ENCODE assay signal across 11 mouse cellular contexts in genomic region chr19:43530921-43531320, GRCm38 (mm10). TPM values are rescaled to one million over a fixed set of nuclear protein-coding genes. Genes with fewer than 3 reads are reported as not detected.
DNase-seq lines count a peak whose midpoint lies in the region; ATAC-seq and TF ChIP-seq lines count a peak whose summit lies in the region.
"Had no signal": no experiment of that assay in that cellular context is flagged by ENCODE, and none has a peak within 500 bp of the region (broad histone marks: within the 10 kb centered on the region; RNA-seq: fewer than 3 reads in every experiment).

No protein-coding gene starts in this region.

- H3K27me3 ChIP-seq in hindbrain, postnatal 0 days (ENCODE audit: insufficient read depth, low read length), result no peaks in the 10 kb centered on the region
- H3K27me3 ChIP-seq in hindbrain, embryonic 12.5 days, result peaks cover 12% of the 10 kb centered on the region

- TF ChIP-seq CTCF in hindbrain, postnatal 0 days (IDR thresholded peaks at IDR 0.05; ENCODE audit: low read depth), result no peak
- TF ChIP-seq CTCF in layer of hippocampus, adult 2 months (conservative IDR thresholded peaks at IDR 0.05), result no peak

- H3K9ac ChIP-seq in hindbrain, postnatal 0 days (replicated peaks; ENCODE audit: low read length), result no peak overlapping the region
- no peak overlapping the region for H3K9ac ChIP-seq in hindbrain, embryonic 12.5 days
- H3K9ac ChIP-seq: heart, embryonic 15.5 days; liver, embryonic 14.5 days had no signal

- H3K4me3 ChIP-seq in hindbrain, postnatal 0 days (ENCODE audit: low read length), result no peak overlapping the region
- no peak overlapping the region for H3K4me3 ChIP-seq in hindbrain, embryonic 12.5 days
- H3K4me3 ChIP-seq in layer of hippocampus, adult 2 months, result no peak overlapping the region

- intact Hi-C loops in left cerebral cortex, postnatal 25 days (cut with DNase I), result loop anchor here (1.0 to 5.0 kb wide), 2 partner anchors 93 to 131 kb away; no protein-coding TSS in a partner anchor

- H3K9me3 ChIP-seq in hindbrain, postnatal 0 days (ENCODE audit: low read length), result no peaks in the 10 kb centered on the region
- H3K9me3 ChIP-seq in hindbrain, embryonic 12.5 days (replicated peaks), result no peaks in the 10 kb centered on the region
- H3K9me3 ChIP-seq: heart, embryonic 15.5 days had no signal

- DNase-seq in hindbrain, postnatal 0 days (ENCODE audit: low spot score), result no peak
- peak; percentile 76 for DNase-seq in thymus, postnatal 0 days (ENCODE audit: low spot score)
- no peak for DNase-seq in ovary, postnatal 14 days (ENCODE audit: low spot score)
- DNase-seq in left cerebral cortex, postnatal 25 days (ENCODE audit: low spot score in 2 of 2), result no peak
- no peak for DNase-seq in layer of hippocampus, adult 2 months (ENCODE audit: low spot score in 2 of 2)

- 0 out of 2 replicates have a peak, but pooled peaks cover 3% of the 10 kb centered on the region for H3K4me1 ChIP-seq in hindbrain, postnatal 0 days (ENCODE audit: insufficient read depth, low read length)
- no peaks in the 10 kb centered on the region for H3K4me1 ChIP-seq in hindbrain, embryonic 12.5 days

- H3K36me3 ChIP-seq in hindbrain, postnatal 0 days (ENCODE audit: insufficient read depth, low read length), result no peaks in the 10 kb centered on the region
- no peaks in the 10 kb centered on the region for H3K36me3 ChIP-seq in hindbrain, embryonic 12.5 days
- H3K36me3 ChIP-seq: heart, embryonic 15.5 days had no signal

- WGBS in hindbrain, postnatal 0 days, result 26% methylated on average over 12 of the region's 12 CpGs
- WGBS in hindbrain, embryonic 12.5 days, result 31% methylated on average over 12 of the region's 12 CpGs

- H3K27ac ChIP-seq in hindbrain, postnatal 0 days, result no peak overlapping the region
- no peak overlapping the region for H3K27ac ChIP-seq in hindbrain, embryonic 12.5 days
- H3K27ac ChIP-seq in layer of hippocampus, adult 2 months, result no peak overlapping the region
- H3K27ac ChIP-seq: heart, embryonic 15.5 days; liver, embryonic 14.5 days; stomach, postnatal 0 days had no signal

- H3K4me2 ChIP-seq in hindbrain, postnatal 0 days (ENCODE audit: low read depth, low read length), result peak overlapping the region; percentile 50; the same call in 1 of the 2 replicates
- H3K4me2 ChIP-seq in hindbrain, embryonic 12.5 days (replicated peaks), result no peak overlapping the region

- ATAC-seq in hindbrain, postnatal 0 days, result no peak
- ATAC-seq in hindbrain, embryonic 12.5 days (ENCODE audit: low FRiP score), result no peak
- peak; percentile 93 for ATAC-seq in CD4-positive, CD25-positive, alpha-beta regulatory T cell, adult 4 months
- peak; percentile 89 for ATAC-seq in inflammation-experienced regulatory T-cells, adult 6 months

RNA-seq across cellular contexts. Expression of gene Got1, which starts 6.5 kb away (rescaled TPM):
- total RNA-seq in hindbrain, postnatal 0 days (2014; rRNA removed), result 120 and 132 TPM in 2 replicates
- polyA plus RNA-seq in hindbrain, postnatal 0 days (2015; fragmentation: Nextera tagmentation; extraction: Ambion mirVana), result 134 and 136 TPM in 2 replicates
- 54.9 and 58.5 TPM in 2 replicates for polyA plus RNA-seq in hindbrain, embryonic 12.5 days (2016; fragmentation: Nextera tagmentation; extraction: Ambion mirVana)
- polyA plus RNA-seq in CD4-positive, CD25-positive, alpha-beta regulatory T cell, adult 4 months (2017; shearing (Covaris generic)), result 10 to 100 TPM; 40.4 to 50.6 TPM
- polyA plus RNA-seq in inflammation-experienced regulatory T-cells, adult 6 months (2017; shearing (Covaris generic)), result 10 to 100 TPM; 33.0 to 47.8 (median 40.0) TPM
- polyA plus RNA-seq in thymus, postnatal 0 days (2015; fragmentation: Nextera tagmentation; extraction: Ambion mirVana), result 62.8 and 63.2 TPM in 2 replicates
- 100 to 1,000 TPM; 340 to 351 TPM for total RNA-seq in left cerebral cortex, postnatal 25 days (2021)
- total RNA-seq in layer of hippocampus, adult 2 months (2021), result 100 to 1,000 TPM; 324 to 355 TPM

Comparison
In these comparisons a context has a peak if more than half of its experiments do, and no peak if none do; other contexts are left out.
1. ATAC-seq: peak in CD4-positive, CD25-positive, alpha-beta regulatory T cell, adult 4 months (single experiment) and inflammation-experienced regulatory T-cells, adult 6 months (single experiment); none in hindbrain, postnatal 0 days (single experiment) and hindbrain, embryonic 12.5 days (single experiment).